Mouse (Mus musculus) cerebellum, postnatal 36 days (tissue): ENCODE data around the gene Sgms1.

Experiments used
- DNase-seq, 2 experiments: peaks; one replicate each; pipeline ENCODE4 v3.0.0; 2021 to 2022; ENCODE audit warnings: mixed read lengths in 2 of 2

Sgms1 gene

DNA sequence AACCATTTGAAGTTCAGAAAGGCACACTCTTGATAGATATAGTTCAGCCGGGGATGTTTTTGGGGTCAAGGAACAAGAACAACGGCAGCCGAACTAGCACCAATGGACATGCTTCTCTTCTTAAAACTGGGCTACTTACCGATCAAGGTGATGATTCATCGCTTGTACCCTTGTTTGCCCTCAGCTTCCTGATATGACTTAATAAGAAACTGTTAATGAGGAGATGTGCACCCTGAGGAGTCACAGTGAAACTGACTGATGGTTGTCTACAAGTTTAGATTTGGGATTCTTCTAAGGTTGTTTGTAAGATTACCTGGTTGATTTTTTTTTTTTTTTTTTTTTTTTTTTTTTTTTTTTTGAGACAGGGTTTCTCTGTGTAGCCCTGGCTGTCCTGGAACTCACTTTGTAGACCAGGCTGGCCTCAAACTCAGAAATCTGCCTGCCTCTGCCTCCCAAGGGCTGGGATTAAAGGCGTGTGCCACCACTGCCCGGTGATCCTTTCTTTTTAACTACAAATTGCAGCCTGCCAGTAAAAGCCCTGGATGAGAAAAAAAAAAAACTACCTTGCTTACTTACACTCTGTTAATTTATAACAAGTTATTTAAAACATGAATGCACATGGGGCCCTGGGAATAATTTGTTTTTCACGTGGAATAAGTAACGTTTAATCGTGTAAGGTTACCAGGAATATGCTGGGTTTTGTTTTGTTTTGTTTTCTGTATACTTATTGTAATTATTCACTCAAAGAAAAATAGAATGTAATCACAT, 126.5 kb downstream of the Sgms1 start:
- no peak for DNase-seq

DNA sequence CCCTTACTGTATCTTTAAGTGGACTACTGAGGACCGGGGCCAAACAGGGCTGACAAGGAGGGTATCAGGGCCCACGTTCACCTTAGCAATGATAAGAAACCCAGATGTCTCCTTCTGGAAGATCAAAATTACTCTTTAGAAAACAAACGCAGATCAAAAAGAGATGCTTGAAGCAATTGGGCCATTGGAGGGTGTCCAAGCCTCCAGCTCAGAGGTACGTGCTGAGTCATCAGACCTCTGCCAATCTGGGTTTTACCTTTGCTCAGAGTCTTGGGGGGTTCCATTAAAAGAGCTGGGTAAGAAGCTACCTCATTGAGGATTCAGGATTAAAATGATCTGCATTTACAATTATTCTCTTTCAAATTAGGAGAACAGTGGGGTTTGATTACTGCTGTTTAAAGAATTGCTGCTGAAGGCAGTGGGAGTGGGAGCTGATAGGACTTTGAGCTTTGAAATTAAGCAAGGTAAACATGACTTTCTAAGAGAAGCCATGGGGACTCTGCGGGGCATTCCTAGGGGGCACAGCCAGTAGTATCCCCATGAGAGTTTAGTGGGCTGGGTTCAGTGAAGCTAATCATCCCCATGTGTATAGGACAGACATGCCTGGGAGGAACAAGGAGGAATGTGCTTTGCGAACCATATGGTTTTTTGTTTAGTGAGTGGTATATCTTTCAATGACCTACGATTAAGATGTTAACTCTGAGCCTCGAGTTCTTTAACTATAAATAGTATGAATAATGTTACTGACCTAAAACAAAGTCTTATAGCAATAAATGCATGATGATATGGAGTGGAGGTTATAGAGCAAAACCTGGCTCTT, 128.4 kb downstream of the Sgms1 start:
- peak in 1 of 2 experiments; percentile 31 for DNase-seq

DNA sequence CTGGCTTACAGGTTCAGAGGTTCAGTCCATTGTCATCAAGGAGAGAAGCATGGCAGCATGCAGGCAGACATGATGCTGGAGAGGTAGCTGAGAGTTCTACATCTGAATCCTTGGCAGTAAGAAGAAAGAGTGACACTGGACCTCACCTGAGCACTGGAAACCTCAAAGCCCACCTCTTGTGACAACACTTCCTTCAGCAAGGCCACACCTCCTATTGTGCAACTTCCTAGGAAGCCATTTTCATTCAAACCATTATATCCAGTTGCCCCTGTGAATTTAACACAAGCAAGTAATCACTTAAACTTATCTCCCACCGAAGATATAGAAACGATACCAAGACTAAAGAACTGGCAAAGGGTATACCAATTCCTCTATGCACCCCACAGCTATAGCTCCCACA, 129.7 kb downstream of the Sgms1 start:
- DNase-seq, result no peak

DNA sequence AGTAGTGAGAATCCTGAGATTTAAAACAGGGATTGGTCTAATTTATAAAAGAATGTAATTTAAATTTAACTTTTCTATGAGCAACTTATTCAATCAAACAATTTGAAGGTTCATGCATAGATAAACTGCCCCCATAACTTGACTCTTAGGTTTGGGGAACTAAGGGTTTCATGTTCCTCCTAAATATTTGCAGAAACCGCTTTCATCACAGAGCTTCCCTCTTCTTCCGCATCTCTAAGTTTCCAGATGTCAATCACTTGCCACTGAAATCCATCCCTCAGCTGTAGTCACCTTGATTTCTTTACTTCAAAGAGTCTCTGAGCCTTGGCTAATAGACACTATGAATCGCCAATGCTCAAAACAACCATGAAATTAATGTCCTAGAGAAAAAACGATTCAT, 130.5 kb downstream of the Sgms1 start:
- DNase-seq, result no peak

DNA sequence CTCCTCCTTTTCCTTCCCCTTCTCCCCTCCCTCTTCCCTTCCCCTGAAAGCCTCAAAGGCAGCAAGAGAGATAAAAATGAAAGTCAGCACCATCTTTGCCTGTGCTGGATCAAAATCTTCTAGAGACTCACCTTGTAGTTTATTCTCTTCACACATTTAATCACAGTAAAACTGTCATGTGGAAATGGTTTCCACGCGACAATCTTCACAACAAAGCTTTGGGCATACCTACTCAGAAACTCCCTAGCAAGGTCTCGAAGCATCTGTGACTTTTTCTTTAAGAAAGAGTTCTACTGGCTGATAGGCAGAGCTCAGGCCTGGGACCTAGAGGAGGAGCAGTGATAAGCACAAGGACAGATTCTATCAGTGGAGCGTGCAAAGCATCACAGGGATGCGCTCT, 131.4 kb downstream of the Sgms1 start:
- DNase-seq, result no peak

DNA sequence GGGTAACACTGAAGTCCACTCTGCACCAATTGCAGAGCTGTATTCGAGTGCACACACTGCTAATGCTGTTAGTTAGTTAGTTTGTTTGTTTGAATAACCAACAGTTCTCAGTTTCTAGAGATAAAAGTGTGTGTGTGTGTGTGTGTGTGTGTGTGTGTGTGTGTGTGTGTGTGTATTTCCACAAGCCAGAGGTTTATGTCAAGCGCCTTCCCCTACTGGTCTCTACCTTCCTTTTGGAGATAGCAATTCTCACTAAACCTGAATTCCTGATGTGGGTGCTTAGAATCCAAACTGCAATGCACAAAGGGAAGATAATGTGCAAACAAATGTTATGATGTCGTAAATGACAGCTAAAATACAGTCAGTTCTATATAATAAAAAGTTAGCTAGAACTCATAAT, 131.9 kb downstream of the Sgms1 start:
- DNase-seq, result no peak

DNA sequence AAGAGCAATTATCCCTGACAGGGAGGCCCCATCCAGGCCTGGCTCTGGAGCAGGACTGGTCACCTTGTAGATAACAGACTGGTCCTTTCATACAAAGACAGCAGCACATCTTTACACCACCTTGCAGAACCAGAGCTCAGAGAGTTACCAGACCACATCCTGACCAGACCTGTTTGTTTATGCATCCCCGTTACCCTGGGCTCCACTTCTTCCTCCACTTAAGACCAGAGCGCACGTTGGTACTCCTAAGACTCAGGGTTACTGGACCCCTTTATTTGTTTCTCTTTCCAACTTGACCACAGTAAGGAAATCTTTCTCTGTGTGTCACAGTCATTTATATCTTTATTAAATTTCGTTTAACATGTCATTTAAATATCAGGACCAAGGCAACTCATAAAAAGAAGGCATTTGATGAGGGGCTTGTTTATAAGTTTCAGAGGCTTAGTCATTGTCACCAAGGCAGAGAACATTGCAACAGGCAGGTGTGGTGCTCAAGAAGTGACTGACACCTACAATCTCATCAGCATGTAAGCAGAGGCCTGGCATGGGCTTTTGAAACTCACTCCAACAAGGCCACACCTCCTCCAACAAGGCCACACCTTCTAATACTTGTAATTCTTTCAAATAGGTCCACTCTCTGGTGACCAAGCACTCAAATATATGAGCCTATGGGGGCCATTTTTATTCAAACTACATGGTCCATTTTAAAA, 132.7 kb downstream of the Sgms1 start:
- DNase-seq, result no peak

DNA sequence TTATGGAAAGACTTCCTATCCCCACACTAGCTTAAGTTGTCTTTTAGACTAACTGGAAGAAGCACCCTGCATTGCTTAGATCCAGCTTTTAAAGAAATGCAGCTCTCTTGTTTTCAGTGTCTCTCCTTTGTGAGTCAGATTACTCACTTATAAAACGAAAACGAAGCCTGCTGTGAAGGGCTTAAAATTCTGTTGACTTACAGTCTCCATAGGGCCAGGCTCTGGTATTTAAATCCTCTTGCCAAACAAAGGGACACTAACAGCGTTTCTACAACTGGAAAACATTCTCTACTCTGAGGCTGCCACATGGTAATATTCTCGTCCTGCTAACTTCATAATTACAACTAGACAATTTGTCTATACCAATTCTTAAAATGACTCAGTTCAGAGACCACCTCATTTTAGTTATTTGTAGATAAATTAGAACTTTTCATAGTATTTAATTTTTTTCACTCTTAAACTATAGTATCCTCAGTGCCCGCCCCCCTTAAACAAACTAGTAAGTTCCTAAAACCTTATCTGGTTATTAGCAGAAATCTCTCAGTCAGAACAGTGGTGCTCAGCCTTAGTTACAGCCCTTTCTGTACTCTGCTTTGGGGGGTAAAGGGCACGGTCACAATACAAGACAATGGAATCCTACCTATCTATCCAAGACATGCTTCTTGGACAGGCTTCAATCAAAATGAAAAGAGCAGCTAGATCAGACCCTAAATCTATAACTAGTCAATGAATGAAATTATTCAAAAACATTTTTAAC, 133.9 kb downstream of the Sgms1 start:
- no peak for DNase-seq

DNA sequence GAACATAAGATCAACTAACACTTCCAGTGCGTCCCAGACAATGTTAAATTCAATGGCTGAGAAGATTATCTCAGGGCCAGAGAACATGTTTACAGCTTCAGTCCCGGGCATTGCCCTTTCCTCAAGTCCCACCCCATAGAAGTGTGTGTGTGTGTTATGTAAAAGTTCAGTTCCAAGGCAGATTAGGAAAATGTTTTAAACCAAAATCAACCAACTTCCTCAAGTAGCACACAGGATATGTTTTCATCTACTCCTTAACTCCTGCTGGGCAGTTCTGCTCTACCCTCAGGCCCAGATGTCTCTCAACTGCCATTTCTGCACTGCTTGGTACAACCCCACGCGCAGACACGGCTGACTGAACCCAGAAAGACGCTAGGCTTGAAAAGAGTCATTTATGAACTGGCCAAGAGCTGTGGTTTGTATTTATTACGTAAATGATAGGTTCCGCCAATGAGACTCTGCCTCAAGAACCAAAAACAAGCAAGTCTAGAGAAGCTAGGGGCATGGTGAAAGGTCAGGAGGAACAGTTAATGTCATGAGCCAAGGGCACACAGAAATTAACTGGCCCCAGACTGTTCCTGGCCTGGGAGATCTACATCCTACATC, 134.7 kb downstream of the Sgms1 start:
- no peak for DNase-seq

DNA sequence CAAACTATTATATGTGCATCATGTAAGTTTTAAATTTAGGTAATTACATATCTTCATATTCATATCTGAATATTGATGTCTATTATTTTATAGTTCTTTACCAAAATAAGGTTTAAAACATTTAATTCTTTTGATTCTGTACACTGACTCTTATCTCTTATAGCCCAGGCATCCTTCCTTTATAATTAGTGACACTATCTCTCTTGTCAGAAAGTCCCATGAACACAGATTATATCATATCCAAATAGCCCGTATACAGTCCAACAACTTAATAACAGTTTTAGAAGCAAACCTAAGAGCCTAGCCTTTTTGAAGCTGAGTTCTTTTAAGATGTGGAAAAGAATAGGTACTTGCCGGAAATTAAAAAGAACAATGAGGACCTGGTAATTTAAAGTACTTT, 135.3 kb downstream of the Sgms1 start:
- no peak for DNase-seq

DNA sequence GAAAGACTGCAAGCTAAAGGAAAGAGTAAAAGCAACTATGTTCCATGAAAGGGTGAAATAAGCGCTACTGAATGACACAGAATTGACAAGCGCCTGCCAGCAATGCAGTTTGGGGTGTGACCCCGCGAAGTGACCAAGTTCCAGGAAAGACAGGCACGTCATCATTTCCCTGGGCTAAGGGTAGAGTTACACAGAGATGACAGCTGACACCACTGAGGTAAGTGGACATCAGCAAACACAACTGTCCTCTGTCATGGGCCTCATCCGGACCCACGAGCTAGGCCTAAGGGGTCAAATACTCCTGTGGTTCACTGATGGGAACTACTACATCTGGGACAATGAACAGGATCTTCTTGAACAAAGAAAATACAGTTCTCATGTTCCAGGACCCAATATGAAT, 136.5 kb downstream of the Sgms1 start:
- DNase-seq, result no peak

DNA sequence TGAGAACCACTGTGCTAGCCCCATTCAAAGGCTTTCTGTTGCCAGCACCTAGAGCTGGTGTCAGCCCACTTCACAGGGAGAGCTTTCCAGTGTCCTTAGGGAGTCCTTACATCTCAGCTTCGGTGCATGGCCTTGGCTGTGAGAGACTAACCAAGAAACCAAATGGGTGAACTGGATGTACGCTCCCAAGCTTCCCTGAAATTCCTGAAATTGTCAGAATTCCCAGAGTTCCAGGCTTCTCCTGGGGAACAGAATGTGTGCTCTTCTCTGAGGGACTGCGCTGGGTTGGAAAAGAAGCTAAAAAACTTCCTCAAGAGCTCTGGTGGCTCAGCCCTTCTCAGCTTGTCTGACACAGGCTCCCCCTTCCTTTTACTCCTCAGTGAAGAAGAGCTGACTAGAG, 137.1 kb downstream of the Sgms1 start:
- no peak for DNase-seq

DNA sequence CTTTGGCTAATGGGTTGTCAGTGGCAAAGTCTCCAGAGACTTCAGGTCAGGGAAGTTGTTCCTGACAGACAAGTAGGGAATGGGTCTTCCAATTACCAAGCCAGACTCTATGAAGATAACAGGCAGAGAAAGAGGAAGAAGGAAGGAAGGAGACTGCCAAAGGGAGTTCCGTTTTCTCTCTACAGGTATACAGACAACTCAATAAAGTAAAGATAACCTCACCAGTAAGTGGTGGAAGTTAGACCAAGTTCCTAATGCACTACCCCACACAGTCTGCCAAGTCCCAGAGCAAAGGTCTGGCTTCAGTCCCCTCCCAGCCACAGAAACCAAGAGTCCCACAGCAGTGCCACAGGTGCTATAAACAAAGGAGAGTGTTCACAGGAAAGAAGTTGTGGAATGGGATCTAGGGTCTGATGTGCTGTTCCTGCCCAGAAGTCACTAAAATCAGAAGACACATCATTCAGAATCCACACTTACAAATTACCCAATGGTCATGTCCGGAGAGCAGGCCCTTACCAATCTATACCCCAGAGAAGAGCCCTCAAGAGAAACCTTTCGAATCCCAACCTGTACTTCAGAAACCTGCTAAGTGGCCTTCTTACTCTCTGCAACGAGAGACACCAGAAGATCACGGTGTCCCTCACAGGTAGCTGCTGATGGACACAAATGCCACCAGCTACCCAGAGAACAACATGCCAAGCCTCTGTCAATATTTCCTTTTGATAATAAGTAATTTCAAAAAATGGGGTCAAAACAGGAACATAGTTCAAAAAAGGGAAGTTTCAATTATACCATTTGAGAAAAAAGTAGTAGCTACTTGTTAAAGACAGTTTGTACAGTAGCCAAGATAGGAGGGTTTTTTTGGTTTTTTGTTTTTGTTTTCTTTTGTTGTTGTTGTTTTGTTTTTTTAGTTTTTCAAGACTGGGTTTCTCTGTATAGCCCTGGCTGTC, 140.1 kb downstream of the Sgms1 start:
- DNase-seq, result no peak

DNA sequence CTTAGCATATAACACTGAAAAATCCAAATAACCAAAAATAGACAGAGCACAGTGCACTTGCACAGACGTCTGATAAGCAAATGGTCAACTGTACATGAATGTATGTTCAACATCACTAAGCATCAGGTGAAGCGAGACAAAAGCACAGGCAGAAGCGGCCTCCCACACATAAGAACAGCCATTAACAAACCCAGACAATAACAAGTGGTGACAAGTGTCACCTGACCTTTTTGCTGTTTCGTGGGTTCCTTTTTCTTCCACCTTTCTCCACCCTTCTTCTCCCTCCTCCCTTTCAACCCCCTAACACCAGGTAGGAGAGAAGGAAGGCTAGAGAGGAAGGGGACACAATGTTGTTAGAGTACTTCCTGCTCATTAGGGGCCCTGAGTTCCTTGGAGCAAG, 144.6 kb downstream of the Sgms1 start:
- DNase-seq, result no peak

DNA sequence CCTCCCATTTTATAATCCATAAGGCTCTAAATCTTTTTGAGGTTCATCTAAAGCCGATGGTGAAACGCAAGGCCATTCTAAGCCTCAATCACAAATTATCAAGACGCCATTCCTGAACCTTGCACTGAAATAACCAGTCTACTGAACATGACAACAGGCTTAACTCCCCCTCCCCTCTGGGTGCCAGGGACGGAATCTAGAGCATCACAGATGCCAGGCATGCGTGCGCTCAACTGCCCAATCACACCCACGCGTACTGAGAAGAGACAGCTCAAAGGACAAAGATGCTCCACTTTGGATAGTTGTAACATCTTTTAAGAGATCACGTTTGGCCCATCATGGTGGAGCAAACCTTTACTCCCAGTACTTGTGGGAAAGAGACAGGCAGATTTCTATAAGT, 146.3 kb downstream of the Sgms1 start:
- DNase-seq, result peak in 1 of 2 experiments; percentile 23

DNA sequence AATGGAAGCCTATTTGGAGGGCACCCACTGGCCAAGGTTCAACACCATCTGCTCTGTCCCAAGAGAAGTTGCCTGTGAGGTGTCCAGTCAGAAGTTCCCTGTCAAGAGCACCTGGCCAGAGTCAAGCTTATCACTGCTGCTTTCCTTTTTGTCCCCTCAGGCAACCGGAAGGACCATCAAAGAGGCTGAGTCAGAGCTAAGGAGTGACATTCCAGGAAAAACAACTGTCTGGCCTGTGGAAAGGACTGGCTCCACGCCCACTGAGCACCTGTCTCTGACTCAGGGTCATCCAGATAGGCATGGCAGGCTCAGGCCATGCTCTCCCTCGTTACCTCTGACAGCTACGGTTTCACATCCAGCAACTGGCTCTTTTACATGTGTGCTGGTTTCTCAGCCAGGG, 147.4 kb downstream of the Sgms1 start:
- DNase-seq, result peak; percentile 22 to 24

DNA sequence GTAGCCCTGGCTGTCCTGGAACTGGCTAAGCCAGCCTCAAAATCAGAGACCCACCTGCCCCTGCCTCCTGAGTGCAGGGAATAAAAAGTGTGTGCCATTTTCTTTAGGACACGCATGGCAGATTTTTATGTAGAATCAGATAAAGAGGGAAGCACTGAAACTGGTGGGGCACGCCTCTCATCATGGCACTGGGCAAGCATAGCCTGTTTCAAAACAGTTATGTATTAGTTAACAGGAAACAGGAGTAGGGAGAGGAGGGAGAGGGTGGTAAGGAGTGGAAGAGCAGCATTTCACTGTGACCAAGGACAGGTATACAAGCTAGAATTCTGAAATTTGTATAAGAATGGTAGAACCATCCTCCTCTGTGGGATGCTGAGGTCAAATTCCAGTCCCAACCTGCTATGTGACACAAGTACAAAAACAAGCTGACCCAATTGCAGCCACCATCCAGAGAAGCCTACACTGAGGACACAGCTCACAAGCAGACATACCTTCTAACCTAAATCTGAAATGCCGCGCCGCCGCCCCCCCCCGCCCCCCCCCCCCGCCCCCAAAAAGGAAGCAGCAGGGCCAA, 149.0 kb downstream of the Sgms1 start:
- DNase-seq, result no peak

DNA sequence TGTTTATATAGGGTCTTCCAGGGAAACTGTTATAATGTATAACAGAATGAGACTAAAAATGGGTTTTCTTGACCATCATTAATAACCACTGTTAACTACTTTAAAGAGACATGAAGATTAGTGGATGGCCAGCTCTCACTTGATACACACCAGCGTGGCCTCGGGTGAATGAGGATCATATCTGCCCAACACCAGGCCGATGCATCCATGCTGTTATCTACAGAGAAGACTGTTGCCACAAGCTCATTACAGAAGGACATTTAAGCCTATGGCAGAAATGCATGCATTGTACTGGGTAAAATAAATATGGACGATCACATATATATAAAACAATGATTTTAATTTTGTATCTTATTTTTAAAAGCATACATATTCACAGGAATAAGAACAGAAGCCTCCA, 149.6 kb downstream of the Sgms1 start:
- no peak for DNase-seq

DNA sequence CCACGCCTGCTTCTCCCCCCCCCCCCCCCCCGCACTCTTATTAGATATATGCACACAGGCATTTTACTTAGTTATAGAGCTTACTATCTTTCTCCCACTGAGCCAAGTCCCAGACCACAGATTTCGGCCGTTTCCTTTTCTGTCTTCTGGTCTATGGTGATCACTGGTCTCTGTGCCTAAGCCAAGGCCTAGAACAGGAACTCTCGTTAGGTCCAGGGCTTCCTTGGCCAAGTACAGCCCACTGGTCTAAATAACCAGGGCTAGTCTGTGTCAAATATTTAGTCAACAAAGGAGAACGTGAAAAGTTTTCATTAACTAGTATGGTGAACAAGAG, 150.1 kb downstream of the Sgms1 start:
- no peak for DNase-seq

DNA sequence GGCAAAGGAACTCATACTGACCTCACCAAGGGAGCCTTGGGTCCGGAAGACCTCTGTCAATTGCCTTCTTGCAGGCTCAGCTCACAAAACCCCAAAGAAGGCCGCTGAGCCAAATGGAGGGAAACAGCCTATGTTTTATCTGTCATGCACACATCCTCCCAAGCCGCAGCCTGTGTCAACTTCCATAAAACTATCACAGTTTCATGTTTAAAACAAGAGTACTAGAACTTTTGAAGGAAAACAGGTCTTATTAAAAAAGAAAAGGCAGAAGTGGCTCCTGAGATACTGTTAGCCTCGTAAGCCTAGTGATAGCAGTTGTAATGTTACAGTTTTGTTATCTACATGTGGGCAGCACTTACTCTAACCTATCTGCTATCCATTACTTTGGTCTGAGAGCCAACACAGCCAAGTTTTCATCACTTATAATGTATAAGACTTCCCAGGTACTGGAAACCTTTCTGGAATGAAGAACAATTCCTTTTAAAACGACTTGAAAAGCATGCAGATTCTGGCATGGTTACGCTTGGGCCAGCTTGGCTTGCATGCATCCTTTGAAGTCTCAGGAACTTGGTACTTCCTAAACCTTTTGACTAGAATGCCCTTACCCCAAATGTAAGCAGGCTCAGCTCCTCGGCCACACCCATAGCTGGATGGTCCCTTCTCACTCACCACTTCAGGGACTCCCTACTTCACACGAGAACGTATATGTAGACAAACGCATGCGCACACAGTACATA, 150.6 kb downstream of the Sgms1 start:
- DNase-seq, result no peak
